Mouse (Mus musculus) myocyte (in vitro differentiated cells): ENCODE data around the gene Nectin1. TPM values are rescaled to one million over a fixed set of nuclear protein-coding genes. Genes with fewer than 3 reads are reported as not detected.

Experiments used
- H3K27me3 ChIP-seq: one replicate; pipeline ENCODE4 v1.6.1; 2011; ENCODE audit not compliant: control insufficient read depth, insufficient read depth, insufficient read length
- H3K36me3 ChIP-seq: one replicate; pipeline ENCODE4 v1.6.1; 2011; ENCODE audit not compliant: control insufficient read depth, insufficient read depth
- H3K4me2 ChIP-seq: one replicate; pipeline ENCODE4 v1.6.1; 2011; ENCODE audit warnings: low read depth, control low read depth
- H3K4me3 ChIP-seq: one replicate; pipeline ENCODE4 v1.5.1; 2011; ENCODE audit warnings: mild to moderate bottlenecking, control low read depth, moderate library complexity
- H3K79me2 ChIP-seq: one replicate; pipeline ENCODE4 v1.6.1; 2011; ENCODE audit not compliant: control insufficient read depth, insufficient read depth
- H3ac ChIP-seq: one replicate; pipeline ENCODE4 v1.6.1; 2011; ENCODE audit not compliant: control insufficient read depth, insufficient read length
- CEBPB ChIP-seq: IDR thresholded peaks from 2 replicates; pipeline ENCODE4 v1.6.1; 2011; ENCODE audit warnings: mild to moderate bottlenecking, moderate library complexity; ENCODE audit not compliant: poor library complexity, insufficient read depth, severe bottlenecking
- E2F4 ChIP-seq: IDR thresholded peaks from one replicate; pipeline ENCODE4 v1.6.1; 2011; ENCODE audit warnings: mild to moderate bottlenecking, control low read depth, moderate library complexity; ENCODE audit not compliant: insufficient read depth
- MAX ChIP-seq: IDR thresholded peaks from one replicate; pipeline ENCODE4 v1.6.1; 2011; ENCODE audit warnings: low read depth, mild to moderate bottlenecking, control low read depth
- MYOD1 ChIP-seq, 3 experiments: IDR thresholded peaks; one replicate each; pipeline ENCODE4 v1.6.1; 2011; ENCODE audit warnings: control low read depth in 2 of 3, low read depth in 2 of 3, mild to moderate bottlenecking in 2 of 3, moderate library complexity in 1 of 3; ENCODE audit not compliant: insufficient read length in 2 of 3, control insufficient read depth in 1 of 3
- MYOG ChIP-seq, 3 experiments: IDR thresholded peaks; one replicate each; pipeline ENCODE4 v1.6.1; 2011; ENCODE audit warnings: control low read depth in 2 of 3, low read depth in 2 of 3, mild to moderate bottlenecking in 2 of 3; ENCODE audit not compliant: insufficient read length in 2 of 3, control insufficient read depth in 1 of 3, insufficient read depth in 1 of 3
- POLR2A ChIP-seq: IDR thresholded peaks from one replicate; pipeline ENCODE4 v1.6.1; 2011; ENCODE audit warnings: low read depth, mild to moderate bottlenecking, control low read depth, moderate library complexity; ENCODE audit not compliant: insufficient read length
- POLR2AphosphoS2 ChIP-seq: IDR thresholded peaks from one replicate; pipeline ENCODE4 v1.6.1; 2011; ENCODE audit warnings: low read depth, control low read depth; ENCODE audit not compliant: insufficient read length
- REST ChIP-seq: IDR thresholded peaks from one replicate; pipeline ENCODE4 v1.6.1; 2011; ENCODE audit warnings: mild to moderate bottlenecking, control low read depth, moderate library complexity; ENCODE audit not compliant: insufficient read depth, insufficient read length
- SRF ChIP-seq: IDR thresholded peaks from one replicate; pipeline ENCODE4 v1.6.1; 2011; ENCODE audit warnings: low read depth; ENCODE audit not compliant: control insufficient read depth, insufficient read length
- TCF12 ChIP-seq: IDR thresholded peaks from one replicate; pipeline ENCODE4 v1.6.1; 2011; ENCODE audit warnings: mild to moderate bottlenecking, control low read depth; ENCODE audit not compliant: poor library complexity, insufficient read depth, severe bottlenecking
- TCF3 ChIP-seq: IDR thresholded peaks from one replicate; pipeline ENCODE4 v1.6.1; 2011; ENCODE audit warnings: low read depth, control low read depth; ENCODE audit not compliant: insufficient read length
- USF1 ChIP-seq: IDR thresholded peaks from one replicate; pipeline ENCODE4 v1.6.1; 2011; ENCODE audit warnings: low read depth, mild to moderate bottlenecking, control low read depth, moderate library complexity
- polyA plus RNA-seq: library from polyadenylated mRNA; unstranded; fragments of >200 nt; fragmentation: generic; extraction: Trizol; gene quantifications from one replicate; pipeline ENCODE4 v1.2.1, GENCODE M21; 2012; ENCODE audit warnings: missing spikeins

The Nectin1 gene
- polyA plus RNA-seq, 1 experiment, result 2.2 TPM

- H3K4me3 ChIP-seq, result no peak overlapping the region
- no peaks in the 10 kb centered on the region for H3K79me2 ChIP-seq
- no peaks in the 10 kb centered on the region for H3K36me3 ChIP-seq
- no peak overlapping the region for H3K4me2 ChIP-seq
- H3K27me3 ChIP-seq, result no peaks in the 10 kb centered on the region
- TF ChIP-seq TCF3 (no peak), MAX (no peak), CEBPB (no peak)
- no peak overlapping the region for H3ac ChIP-seq
Measured at GRCm38 (mm10) chr9:43748519-43748918, 4.7 kb downstream of the Nectin1 start.

- Histone ChIP-seq H3K4me3 (no peak overlapping the region), H3K79me2 (no peaks in the 10 kb centered on the region), H3K27me3 (no peaks in the 10 kb centered on the region), H3K4me2 (no peak overlapping the region), H3ac (no peak overlapping the region), H3K36me3 (no peaks in the 10 kb centered on the region)
- TF ChIP-seq TCF12 (no peak), REST (no peak), POLR2AphosphoS2 (no peak), E2F4 (no peak), CEBPB (no peak), MYOG (IDR thresholded peaks at IDR 0.05; ENCODE audit: control insufficient read depth in 1 of 3, insufficient read depth in 1 of 3, insufficient read length in 2 of 3, low read depth in 2 of 3) (no peak), SRF (no peak), MYOD1 (IDR thresholded peaks at IDR 0.05; ENCODE audit: control insufficient read depth in 1 of 3, insufficient read length in 2 of 3, low read depth in 2 of 3) (no peak), USF1 (no peak), TCF3 (no peak), MAX (no peak), POLR2A (no peak)
Measured at GRCm38 (mm10) chr9:43750053-43750452, 6.3 kb downstream of the Nectin1 start.

- Histone ChIP-seq H3ac (no peak overlapping the region), H3K4me2 (no peak overlapping the region), H3K4me3 (no peak overlapping the region), H3K36me3 (no peaks in the 10 kb centered on the region), H3K27me3 (no peaks in the 10 kb centered on the region), H3K79me2 (no peaks in the 10 kb centered on the region)
- TF ChIP-seq POLR2AphosphoS2 (no peak), MYOG (IDR thresholded peaks at IDR 0.05; ENCODE audit: control insufficient read depth in 1 of 3, insufficient read depth in 1 of 3, insufficient read length in 2 of 3, low read depth in 2 of 3) (no peak), USF1 (no peak), TCF3 (no peak), E2F4 (no peak), CEBPB (no peak), POLR2A (no peak), SRF (no peak), MAX (no peak), TCF12 (no peak), MYOD1 (IDR thresholded peaks at IDR 0.05; ENCODE audit: control insufficient read depth in 1 of 3, insufficient read length in 2 of 3, low read depth in 2 of 3) (no peak), REST (no peak)
Measured at GRCm38 (mm10) chr9:43751111-43751510, 7.3 kb downstream of the Nectin1 start.

GRCm38 (mm10) chr9:43753481-43753880 is 9.7 kb downstream of the Nectin1 start:
- H3ac ChIP-seq, result no peak overlapping the region
- H3K4me3 ChIP-seq, result no peak overlapping the region
- no peak for TF ChIP-seq MAX
- no peak for TF ChIP-seq SRF
- no peak for TF ChIP-seq USF1
- TF ChIP-seq MYOD1 (IDR thresholded peaks at IDR 0.05; ENCODE audit: control insufficient read depth in 1 of 3, insufficient read length in 2 of 3, low read depth in 2 of 3), result no peak
- no peak for TF ChIP-seq CEBPB
- TF ChIP-seq POLR2A, result no peak
- TF ChIP-seq MYOG (IDR thresholded peaks at IDR 0.05; ENCODE audit: control insufficient read depth in 1 of 3, insufficient read depth in 1 of 3, insufficient read length in 2 of 3, low read depth in 2 of 3), result no peak
- TF ChIP-seq TCF12, result no peak
- no peak for TF ChIP-seq REST
- no peak for TF ChIP-seq POLR2AphosphoS2
- TF ChIP-seq TCF3, result no peak
- no peak for TF ChIP-seq E2F4

DNA sequence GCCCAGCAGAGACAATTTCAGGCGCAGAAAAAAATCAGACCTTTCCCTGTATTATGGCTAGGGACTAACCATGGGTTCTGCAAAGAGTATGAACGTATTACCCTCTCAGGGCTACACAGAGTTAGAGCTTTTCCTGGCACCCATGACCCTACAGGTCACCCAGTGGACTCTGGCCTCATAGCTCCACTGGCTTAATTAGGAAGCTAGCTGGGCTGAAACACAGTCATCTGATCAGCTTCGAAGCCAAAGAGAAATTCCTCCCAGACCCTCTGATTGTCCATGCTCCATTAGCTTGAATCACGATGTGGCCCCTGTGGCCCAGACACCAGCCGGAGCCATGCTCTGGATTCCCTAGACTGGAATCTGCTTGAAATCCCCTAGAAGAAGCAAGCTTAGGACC is 10.3 kb downstream of the Nectin1 start:
- Histone ChIP-seq H3K79me2 (no peaks in the 10 kb centered on the region), H3ac (no peak overlapping the region), H3K36me3 (no peaks in the 10 kb centered on the region), H3K27me3 (no peaks in the 10 kb centered on the region), H3K4me2 (no peak overlapping the region), H3K4me3 (no peak overlapping the region)
- TF ChIP-seq POLR2AphosphoS2 (no peak), MYOD1 (IDR thresholded peaks at IDR 0.05; ENCODE audit: control insufficient read depth in 1 of 3, insufficient read length in 2 of 3, low read depth in 2 of 3) (no peak), E2F4 (no peak), TCF3 (no peak), REST (no peak), CEBPB (no peak), MYOG (IDR thresholded peaks at IDR 0.05; ENCODE audit: control insufficient read depth in 1 of 3, insufficient read depth in 1 of 3, insufficient read length in 2 of 3, low read depth in 2 of 3) (no peak), SRF (no peak), TCF12 (no peak), MAX (no peak), USF1 (no peak)

More at GRCm38 (mm10) chr9:43753481-43753880, 9.7 kb downstream of the Nectin1 start:
- Histone ChIP-seq H3K27me3 (no peaks in the 10 kb centered on the region), H3K36me3 (no peaks in the 10 kb centered on the region), H3K4me2 (no peak overlapping the region), H3K79me2 (no peaks in the 10 kb centered on the region)
